Mouse (Mus musculus) stomach, postnatal 0 days (tissue): Measurements from ENCODE around the gene Tspan13. TPM values are rescaled to one million over a fixed set of nuclear protein-coding genes. Genes with fewer than 3 reads are reported as not detected.

Experiments used
- ATAC-seq: fragments of 200-750 bp; cut with Nextera tagmentation; 2 replicates; pipeline ENCODE4 v1.8.0; 2017; ENCODE audit not compliant: low FRiP score, low TSS enrichment
- DNase-seq: peaks from one replicate; pipeline ENCODE4 v3.0.0-alpha.2; 2016; ENCODE audit warnings: low spot score
- H3K27ac ChIP-seq: fragments of 300-500 bp; sonication (generic); replicated peaks from 2 replicates; pipeline ENCODE4 v1.5.1; 2014; ENCODE audit warnings: mild to moderate bottlenecking, control low read depth
- H3K27me3 ChIP-seq: fragments of 300-500 bp; sonication (generic); 2 replicates; pipeline ENCODE4 v1.6.1; 2014; ENCODE audit warnings: low read length; ENCODE audit not compliant: control insufficient read depth, insufficient read depth
- H3K36me3 ChIP-seq: fragments of 300-500 bp; sonication (generic); 2 replicates; pipeline ENCODE4 v1.6.1; 2014; ENCODE audit warnings: low read length, mixed read lengths; ENCODE audit not compliant: control insufficient read depth, insufficient read depth
- H3K4me1 ChIP-seq: fragments of 300-500 bp; sonication (generic); replicated peaks from 2 replicates; pipeline ENCODE4 v1.6.1; 2014; ENCODE audit warnings: antibody characterized with exemption; ENCODE audit not compliant: control insufficient read depth, insufficient read depth
- H3K4me2 ChIP-seq: fragments of 300-500 bp; sonication (generic); replicated peaks from 2 replicates; pipeline ENCODE4 v1.6.1; 2014; ENCODE audit warnings: low read depth, mild to moderate bottlenecking, control low read depth, moderate library complexity
- H3K4me3 ChIP-seq: fragments of 300-500 bp; sonication (generic); 2 replicates; pipeline ENCODE4 v1.5.1; 2014; ENCODE audit warnings: low read depth, low read length, control low read depth
- H3K9ac ChIP-seq: fragments of 300-500 bp; sonication (generic); 2 replicates; pipeline ENCODE4 v1.6.1; 2014; ENCODE audit warnings: mild to moderate bottlenecking, low read length, control low read depth, mixed read lengths
- H3K9me3 ChIP-seq: fragments of 300-500 bp; sonication (generic); 2 replicates; pipeline ENCODE4 v1.6.1; 2016; ENCODE audit warnings: low read length; ENCODE audit not compliant: control insufficient read depth
- CTCF ChIP-seq: IDR thresholded peaks from 2 replicates; pipeline ENCODE4 v1.5.1; 2016; ENCODE audit warnings: antibody characterized with exemption, low read depth, mild to moderate bottlenecking, moderate library complexity
- EP300 ChIP-seq: optimal IDR thresholded peaks from 2 replicates; pipeline ENCODE3; 2016; ENCODE audit warnings: antibody characterized with exemption
- WGBS: fragments of 180-500 bp; shearing (Covaris S2); extraction: QIAGEN DNeasy Blood & Tissue Kit; methylation state at CpG from one replicate; pipeline ENCODE4 v1.1.7; 2014; 5-methylcytosine and 5-hydroxymethylcytosine counted together
- polyA plus RNA-seq: library from polyadenylated mRNA; unstranded; fragments of >200 nt; fragmentation: Nextera tagmentation; extraction: Ambion mirVana; gene quantifications from 2 replicates; pipeline ENCODE4 v1.2.1, GENCODE M21; 2015

The Tspan13 gene
- polyA plus RNA-seq, 1 experiment from 2014 or later = 129 TPM

- H3K9me3 ChIP-seq = no peaks in the 10 kb centered on the region
- H3K9ac ChIP-seq = no peak overlapping the region
- DNase-seq = no peak
- TF ChIP-seq EP300 (no peak), CTCF (no peak)
- no peaks in the 10 kb centered on the region for H3K27me3 ChIP-seq
- H3K36me3 ChIP-seq = no peaks in the 10 kb centered on the region
- WGBS = 26% methylated on average over 5 of the region's 5 CpGs
- no peak for ATAC-seq
- no peaks in the 10 kb centered on the region for H3K4me1 ChIP-seq
- H3K27ac ChIP-seq = no peak overlapping the region
- no peak overlapping the region for H3K4me2 ChIP-seq
- no peak overlapping the region for H3K4me3 ChIP-seq
Measured at GRCm38 (mm10) chr12:36046196-36046595, 3.9 kb upstream of the Tspan13 start.

- Histone ChIP-seq H3K27ac (no peak overlapping the region), H3K9ac (no peak overlapping the region), H3K27me3 (no peaks in the 10 kb centered on the region), H3K4me2 (no peak overlapping the region), H3K4me1 (no peaks in the 10 kb centered on the region), H3K36me3 (no peaks in the 10 kb centered on the region), H3K4me3 (no peak overlapping the region), H3K9me3 (no peaks in the 10 kb centered on the region)
- WGBS = 86% methylated on average over 2 of the region's 2 CpGs
- no peak for DNase-seq
- TF ChIP-seq EP300 (no peak), CTCF (no peak)
- no peak for ATAC-seq
Measured at GRCm38 (mm10) chr12:36044691-36045090, 2.4 kb upstream of the Tspan13 start.

GRCm38 (mm10) chr12:36041703-36042347 is 475 bp downstream of the Tspan13 start:
- H3K9ac ChIP-seq = peak overlapping the region; percentile 81
- peak; percentile 65 for ATAC-seq
- peak overlapping the region; percentile 82 for H3K27ac ChIP-seq
- WGBS = under 1% methylated on average over 47 of the region's 50 CpGs
- H3K4me2 ChIP-seq = peak overlapping the region; percentile 100
- no peaks in the 10 kb centered on the region for H3K36me3 ChIP-seq
- no peaks in the 10 kb centered on the region for H3K27me3 ChIP-seq
- no peaks in the 10 kb centered on the region for H3K4me1 ChIP-seq
- DNase-seq = peak; percentile 55
- peak overlapping the region; percentile 85 for H3K4me3 ChIP-seq
- TF ChIP-seq EP300 (no peak), CTCF (peak; percentile 58)
- no peaks in the 10 kb centered on the region for H3K9me3 ChIP-seq

GRCm38 (mm10) chr12:36041281-36041589 is 1.1 kb downstream of the Tspan13 start:
- peak overlapping the region; percentile 85 for H3K4me3 ChIP-seq
- 25% methylated on average over 4 of the region's 4 CpGs for WGBS
- H3K9me3 ChIP-seq = no peaks in the 10 kb centered on the region
- TF ChIP-seq CTCF (no peak), EP300 (no peak)
- no peaks in the 10 kb centered on the region for H3K36me3 ChIP-seq
- H3K4me2 ChIP-seq = peak overlapping the region; percentile 100
- H3K27ac ChIP-seq = no peak overlapping the region
- DNase-seq (no peak), ATAC-seq (no peak)
- H3K4me1 ChIP-seq = no peaks in the 10 kb centered on the region
- no peaks in the 10 kb centered on the region for H3K27me3 ChIP-seq
- no peak overlapping the region for H3K9ac ChIP-seq

GRCm38 (mm10) chr12:36040571-36041280 is 1.6 kb downstream of the Tspan13 start:
- Histone ChIP-seq H3K27ac (no peak overlapping the region), H3K27me3 (no peaks in the 10 kb centered on the region), H3K9me3 (no peaks in the 10 kb centered on the region), H3K4me3 (peak overlapping the region; percentile 85), H3K9ac (no peak overlapping the region), H3K4me1 (no peaks in the 10 kb centered on the region), H3K4me2 (peak overlapping the region; percentile 100), H3K36me3 (no peaks in the 10 kb centered on the region)
- ATAC-seq = no peak
- TF ChIP-seq CTCF (no peak), EP300 (no peak)
- 49% methylated on average over 10 of the region's 10 CpGs for WGBS
- DNase-seq = peak; percentile 19

- 42% methylated on average over 9 of the region's 9 CpGs for WGBS
- Histone ChIP-seq H3K4me3 (0 out of 2 replicates have a peak overlapping the region, but pooled peaks have one; percentile 1), H3K36me3 (no peaks in the 10 kb centered on the region), H3K27ac (0 out of 2 replicates have a peak overlapping the region, but pooled peaks have one; percentile 40), H3K27me3 (no peaks in the 10 kb centered on the region), H3K4me2 (peak overlapping the region; percentile 31), H3K9ac (no peak overlapping the region), H3K9me3 (no peaks in the 10 kb centered on the region), H3K4me1 (no peaks in the 10 kb centered on the region)
- ATAC-seq (no peak), DNase-seq (peak; percentile 19)
- TF ChIP-seq EP300 (no peak), CTCF (no peak)
Measured at GRCm38 (mm10) chr12:36039541-36040084, 2.7 kb downstream of the Tspan13 start.
